Mouse (Mus musculus) fibroblast of lung, adult 2 months (primary cell): ENCODE measurements around the gene Zfp653.

Source experiments
- DNase-seq: peaks from one replicate; pipeline ENCODE4 v3.0.0-alpha.2; 2011; ENCODE audit warnings: low read depth

The Zfp653 gene

GRCm38 (mm10) chr9:22030386-22030785 lies 40.8 kb downstream of the Zfp653 start:
- no peak for DNase-seq

- no peak for DNase-seq
Observed at GRCm38 (mm10) chr9:22028467-22028866, 42.7 kb downstream of the Zfp653 start.

GRCm38 (mm10) chr9:22024592-22024991 lies 46.6 kb downstream of the Zfp653 start:
- DNase-seq = no peak

GRCm38 (mm10) chr9:22017208-22017825 lies 53.9 kb downstream of the Zfp653 start:
- no peak for DNase-seq

GRCm38 (mm10) chr9:22016245-22016644 lies 54.9 kb downstream of the Zfp653 start:
- no peak for DNase-seq

GRCm38 (mm10) chr9:22012731-22013130 lies 58.4 kb downstream of the Zfp653 start:
- no peak for DNase-seq

- no peak for DNase-seq
Observed at GRCm38 (mm10) chr9:22011055-22011454, 60.1 kb downstream of the Zfp653 start.
